Mouse (Mus musculus) MEL (cell line): ENCODE results near the gene Mapk8ip1. TPM values are rescaled to one million over a fixed set of nuclear protein-coding genes. Genes with fewer than 3 reads are reported as not detected.

ENCODE experiments used
- DNase-seq: peaks from one replicate; pipeline ENCODE4 v3.0.0; 2011; ENCODE audit warnings: low read depth, low spot score
- H3K27ac ChIP-seq: 2 replicates; pipeline ENCODE4 v1.5.1; 2012; ENCODE audit warnings: low read depth, mild to moderate bottlenecking, control low read depth, low read length, moderate library complexity; ENCODE audit not compliant: control insufficient read depth
- H3K27me3 ChIP-seq, 2 experiments: fragments of 150-350 bp in 1 of 2; sonication (generic) in 1 of 2; 2 replicates each; pipeline ENCODE4 v1.6.1; 2012; ENCODE audit warnings: low read length in 2 of 2, mild to moderate bottlenecking in 2 of 2, improper control_type of control experiment in 1 of 2, moderate library complexity in 1 of 2; ENCODE audit not compliant: insufficient read depth in 2 of 2, control insufficient read depth in 1 of 2
- H3K36me3 ChIP-seq, 2 experiments: 2 replicates each; pipeline ENCODE4 v1.6.1; 2012 to 2014; ENCODE audit warnings: low read length in 2 of 2, improper control_type of control experiment in 1 of 2, inconsistent platforms in 1 of 2, mild to moderate bottlenecking in 1 of 2; ENCODE audit not compliant: insufficient read depth in 2 of 2, control insufficient read depth in 1 of 2
- H3K4me1 ChIP-seq, 2 experiments: fragments of 150-350 bp in 1 of 2; sonication (generic) in 1 of 2; 2 replicates each; pipeline ENCODE4 v1.6.1; 2012; ENCODE audit warnings: low read length in 2 of 2, improper control_type of control experiment in 1 of 2, mild to moderate bottlenecking in 1 of 2; ENCODE audit not compliant: insufficient read depth in 2 of 2, control insufficient read depth in 1 of 2
- H3K4me3 ChIP-seq, 2 experiments: fragments of 150-350 bp in 1 of 2; sonication (generic) in 1 of 2; 2 replicates each; pipeline ENCODE4 v1.5.1; 2012; ENCODE audit warnings: low read depth in 2 of 2, low read length in 2 of 2, mild to moderate bottlenecking in 2 of 2, moderate library complexity in 2 of 2, control low read depth in 1 of 2, improper control_type of control experiment in 1 of 2; ENCODE audit not compliant: control insufficient read depth in 1 of 2, insufficient read depth in 1 of 2
- H3K79me2 ChIP-seq: 2 replicates; pipeline ENCODE4 v1.6.1; 2012; ENCODE audit warnings: mild to moderate bottlenecking, low read length, moderate library complexity; ENCODE audit not compliant: control insufficient read depth, poor library complexity, insufficient read depth
- H3K9ac ChIP-seq: 2 replicates; pipeline ENCODE4 v1.6.1; 2012; ENCODE audit warnings: low read depth, mild to moderate bottlenecking, control low read depth, low read length, moderate library complexity; ENCODE audit not compliant: control insufficient read depth, poor library complexity, severe bottlenecking
- H3K9me3 ChIP-seq: fragments of 150-350 bp; sonication (generic); replicated peaks from 2 replicates; pipeline ENCODE4 v1.6.1; 2012; ENCODE audit warnings: mild to moderate bottlenecking, low read length, improper control_type of control experiment, moderate library complexity; ENCODE audit not compliant: insufficient read depth
- BHLHE40 ChIP-seq: IDR thresholded peaks from 2 replicates; pipeline ENCODE4 v1.6.1; 2012; ENCODE audit warnings: low read depth, mild to moderate bottlenecking, inconsistent platforms, low read length, improper control_type of control experiment, borderline replicate concordance
- CHD1 ChIP-seq: IDR thresholded peaks from 2 replicates; pipeline ENCODE4 v1.6.1; 2012; ENCODE audit warnings: low read depth, mild to moderate bottlenecking, inconsistent platforms, low read length, improper control_type of control experiment
- CHD2 ChIP-seq: IDR thresholded peaks from 2 replicates; pipeline ENCODE4 v1.6.1; 2011; ENCODE audit warnings: low read length, improper control_type of control experiment
- CTCF ChIP-seq, 3 experiments: IDR thresholded peaks in 2 of 3; conservative IDR thresholded peaks in 1 of 3; 2 replicates each; pipeline ENCODE4 v1.5.1; 2011 to 2012; ENCODE audit warnings: low read length in 3 of 3, low read depth in 2 of 3, mild to moderate bottlenecking in 2 of 3, improper control_type of control experiment in 1 of 3, inconsistent platforms in 1 of 3, mixed read lengths in 1 of 3, moderate library complexity in 1 of 3; ENCODE audit not compliant: control insufficient read depth in 1 of 3, insufficient read depth in 1 of 3, poor library complexity in 1 of 3, severe bottlenecking in 1 of 3
- E2F4 ChIP-seq: IDR thresholded peaks from 2 replicates; pipeline ENCODE4 v1.6.1; 2011; ENCODE audit warnings: low read depth, low read length, improper control_type of control experiment, borderline replicate concordance
- EP300 ChIP-seq, 2 experiments: IDR thresholded peaks; 2 replicates each; pipeline ENCODE4 v1.6.1; 2011; ENCODE audit warnings: improper control_type of control experiment in 2 of 2, low read length in 2 of 2, low read depth in 1 of 2, mild to moderate bottlenecking in 1 of 2
- ETS1 ChIP-seq: IDR thresholded peaks from 2 replicates; pipeline ENCODE4 v1.6.1; 2012; ENCODE audit warnings: low read depth, mild to moderate bottlenecking, inconsistent platforms, low read length, improper control_type of control experiment, moderate library complexity
- GABPA ChIP-seq: IDR thresholded peaks from 2 replicates; pipeline ENCODE4 v1.6.1; 2012; ENCODE audit warnings: low read depth, mild to moderate bottlenecking, inconsistent platforms, low read length, improper control_type of control experiment, moderate library complexity
- GATA1 ChIP-seq: IDR thresholded peaks from 2 replicates; pipeline ENCODE4 v1.6.1; 2011; ENCODE audit warnings: low read depth, low read length, improper control_type of control experiment
- KAT2A ChIP-seq: conservative IDR thresholded peaks from 2 replicates; pipeline ENCODE4 v1.6.1; 2012; ENCODE audit warnings: low read depth, low read length, improper control_type of control experiment, inconsistent platforms
- MAFK ChIP-seq: IDR thresholded peaks from 2 replicates; pipeline ENCODE4 v1.6.1; 2011; ENCODE audit warnings: low read depth, mild to moderate bottlenecking, low read length, improper control_type of control experiment, borderline replicate concordance
- MAX ChIP-seq: IDR thresholded peaks from 2 replicates; pipeline ENCODE4 v1.6.1; 2011; ENCODE audit warnings: low read length, improper control_type of control experiment
- MEF2A ChIP-seq: IDR thresholded peaks from 2 replicates; pipeline ENCODE4 v1.6.1; 2014; ENCODE audit warnings: low read depth, mild to moderate bottlenecking, inconsistent platforms, low read length, improper control_type of control experiment; ENCODE audit not compliant: poor library complexity, insufficient replicate concordance, severe bottlenecking; ENCODE audit errors: extremely low read depth
- MXI1 ChIP-seq: IDR thresholded peaks from 2 replicates; pipeline ENCODE4 v1.6.1; 2011; ENCODE audit warnings: mild to moderate bottlenecking, low read depth, low read length, improper control_type of control experiment
- NRF1 ChIP-seq: IDR thresholded peaks from 2 replicates; pipeline ENCODE4 v1.6.1; 2014; ENCODE audit warnings: low read depth, mild to moderate bottlenecking, inconsistent platforms, low read length, improper control_type of control experiment, moderate library complexity; ENCODE audit not compliant: poor library complexity, insufficient read depth, severe bottlenecking
- TBP ChIP-seq: IDR thresholded peaks from 2 replicates; pipeline ENCODE4 v1.8.0; 2011; ENCODE audit warnings: low read depth, low read length, improper control_type of control experiment
- TCF12 ChIP-seq: IDR thresholded peaks from 2 replicates; pipeline ENCODE4 v1.6.1; 2014; ENCODE audit warnings: low read depth, mild to moderate bottlenecking, inconsistent platforms, low read length, improper control_type of control experiment, moderate library complexity
- UBTF ChIP-seq: IDR thresholded peaks from 2 replicates; pipeline ENCODE4 v1.6.1; 2012; ENCODE audit warnings: low read depth, mild to moderate bottlenecking, inconsistent platforms, low read length, improper control_type of control experiment, moderate library complexity, borderline replicate concordance; ENCODE audit not compliant: insufficient read depth
- USF2 ChIP-seq, 2 experiments: IDR thresholded peaks; 2 replicates each; pipeline ENCODE4 v1.6.1; 2011 to 2012; ENCODE audit warnings: improper control_type of control experiment in 2 of 2, low read length in 2 of 2, borderline replicate concordance in 1 of 2, inconsistent platforms in 1 of 2, low read depth in 1 of 2, mild to moderate bottlenecking in 1 of 2; ENCODE audit not compliant: insufficient read depth in 1 of 2
- ZC3H11A ChIP-seq: IDR thresholded peaks from 2 replicates; pipeline ENCODE4 v1.6.1; 2012; ENCODE audit warnings: low read depth, mild to moderate bottlenecking, inconsistent platforms, low read length, improper control_type of control experiment
- ZMIZ1 ChIP-seq: IDR thresholded peaks from 2 replicates; pipeline ENCODE4 v1.6.1; 2012; ENCODE audit warnings: low read depth, mild to moderate bottlenecking, inconsistent platforms, low read length, improper control_type of control experiment, moderate library complexity
- polyA plus RNA-seq, 2 experiments: library from polyadenylated mRNA; stranded (reverse) in 1 of 2; unstranded in 1 of 2; fragments of >175 nt in 1 of 2; fragments of >200 nt in 1 of 2; gene quantifications; 2 replicates each; pipeline versions ENCODE4 v1.2.1 to v1.2.4; 2012; ENCODE audit warnings: low replicate concordance in 2 of 2, low read depth in 1 of 2; ENCODE audit not compliant: insufficient read length in 2 of 2, insufficient read depth in 1 of 2, missing spikeins in 1 of 2
- total RNA-seq: library from RNA; depleted of rRNA; stranded (reverse); fragments of 300-350 nt; gene quantifications from 2 replicates; pipeline ENCODE4 v1.2.3, GENCODE M21; 2012

Mapk8ip1 gene
- total and polyA plus RNA-seq, 3 experiments: 2.5 to 3.8 TPM; not detected in 1

- Histone ChIP-seq H3K4me1 (no peaks in the 10 kb centered on the region), H3K79me2 (peaks cover 18% of the 10 kb centered on the region), H3K27ac (no peak overlapping the region), H3K36me3 (peaks cover 0 to 30% of the 10 kb centered on the region in 2 experiments; a peak in 2 of 4 replicates), H3K9ac (no peak overlapping the region), H3K4me3 (no peak overlapping the region), H3K9me3 (no peaks in the 10 kb centered on the region), H3K27me3 (no peaks in the 10 kb centered on the region)
- DNase-seq: no peak
- TF ChIP-seq CHD1: no peak
- TF ChIP-seq ZMIZ1: no peak
- TF ChIP-seq CHD2: no peak
- TF ChIP-seq MAFK: no peak
- no peak for TF ChIP-seq MXI1
- no peak for TF ChIP-seq GABPA
- no peak for TF ChIP-seq TCF12
- no peak for TF ChIP-seq KAT2A
- no peak for TF ChIP-seq USF2 (IDR thresholded peaks at IDR 0.05; ENCODE audit: borderline replicate concordance in 1 of 2, insufficient read depth in 1 of 2, low read depth in 1 of 2, low read length in 2 of 2)
- no peak for TF ChIP-seq MEF2A
- no peak for TF ChIP-seq CTCF (IDR thresholded peaks at IDR 0.05 in 2 of 3, conservative IDR thresholded peaks at IDR 0.05 in 1 of 3; ENCODE audit: control insufficient read depth in 1 of 3, insufficient read depth in 1 of 3, low read depth in 2 of 3, low read length in 3 of 3, poor library complexity in 1 of 3, severe bottlenecking in 1 of 3)
- no peak for TF ChIP-seq UBTF
- no peak for TF ChIP-seq E2F4
- no peak for TF ChIP-seq TBP
- no peak for TF ChIP-seq ETS1
- TF ChIP-seq MAX: no peak
- no peak for TF ChIP-seq EP300 (IDR thresholded peaks at IDR 0.05; ENCODE audit: low read depth in 1 of 2, low read length in 2 of 2)
These were observed 22.8 kb upstream of the Mapk8ip1 start for GRCm38 (mm10) chr2:92423702-92424461.

DNA sequence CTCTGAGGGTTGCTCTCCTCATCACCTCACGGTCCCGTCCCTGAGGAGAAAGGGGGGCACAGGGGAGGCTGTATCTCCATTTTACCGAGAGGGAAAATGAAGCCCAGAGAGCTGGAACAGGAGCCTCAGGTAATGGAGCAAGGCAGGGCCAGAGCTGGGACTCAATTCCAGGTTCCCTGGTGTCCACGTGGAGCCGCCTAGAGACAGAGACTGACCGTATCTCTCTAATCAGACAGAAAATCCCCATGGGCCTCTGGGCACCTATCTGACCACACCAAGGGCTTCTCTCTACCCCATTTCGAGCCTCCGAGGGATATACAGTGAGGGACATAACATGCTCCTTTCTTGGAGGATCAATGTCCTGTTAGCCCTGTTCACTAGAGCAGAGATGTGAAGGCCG, 22.1 kb upstream of the Mapk8ip1 start:
- H3K9ac ChIP-seq: no peak overlapping the region

More for the DNA sequence above, 22.1 kb upstream of the Mapk8ip1 start:
- Histone ChIP-seq H3K27ac (no peak overlapping the region), H3K9me3 (no peaks in the 10 kb centered on the region), H3K36me3 (peaks cover 0 to 33% of the 10 kb centered on the region in 2 experiments; a peak in 2 of 4 replicates), H3K4me3 (no peak overlapping the region), H3K4me1 (no peaks in the 10 kb centered on the region), H3K27me3 (no peaks in the 10 kb centered on the region), H3K79me2 (peaks cover 11% of the 10 kb centered on the region)
- no peak for TF ChIP-seq EP300 (IDR thresholded peaks at IDR 0.05; ENCODE audit: low read depth in 1 of 2, low read length in 2 of 2)
- no peak for TF ChIP-seq NRF1
- TF ChIP-seq BHLHE40: no peak
- no peak for TF ChIP-seq ZC3H11A
- TF ChIP-seq CHD2: no peak
- no peak for TF ChIP-seq GATA1
- no peak for TF ChIP-seq CTCF (IDR thresholded peaks at IDR 0.05 in 2 of 3, conservative IDR thresholded peaks at IDR 0.05 in 1 of 3; ENCODE audit: control insufficient read depth in 1 of 3, insufficient read depth in 1 of 3, low read depth in 2 of 3, low read length in 3 of 3, poor library complexity in 1 of 3, severe bottlenecking in 1 of 3)
- DNase-seq: no peak
